Mouse (Mus musculus) activated CD4-positive, CD25-positive, alpha-beta regulatory T cell, adult 4 months (primary cell): ENCODE results near the gene Tcea3. TPM values are rescaled to one million over a fixed set of nuclear protein-coding genes. Genes with fewer than 3 reads are reported as not detected.

Experiments used
- ATAC-seq: one replicate; pipeline ENCODE4 v1.8.0; 2017
- polyA plus RNA-seq, 2 experiments: library from polyadenylated mRNA; unstranded; fragments of 100-300 nt; shearing (Covaris generic); gene quantifications; one replicate each; pipeline ENCODE4 v1.2.1; 2017

Gene Tcea3
- polyA plus RNA-seq, 2 experiments from 2014 or later, result 0.58 TPM; not detected in 1

GRCm38 (mm10) chr4:136239622-136240021 is 7.9 kb upstream of the Tcea3 start:
- peak; percentile 57 for ATAC-seq

GRCm38 (mm10) chr4:136240123-136240522 is 7.4 kb upstream of the Tcea3 start:
- no peak for ATAC-seq

- ATAC-seq, result no peak
Measured at GRCm38 (mm10) chr4:136240955-136241354, 6.6 kb upstream of the Tcea3 start.

GRCm38 (mm10) chr4:136242065-136242703 is 5.3 kb upstream of the Tcea3 start:
- no peak for ATAC-seq

- ATAC-seq, result no peak
Measured at GRCm38 (mm10) chr4:136242728-136243127, 4.8 kb upstream of the Tcea3 start.

DNA sequence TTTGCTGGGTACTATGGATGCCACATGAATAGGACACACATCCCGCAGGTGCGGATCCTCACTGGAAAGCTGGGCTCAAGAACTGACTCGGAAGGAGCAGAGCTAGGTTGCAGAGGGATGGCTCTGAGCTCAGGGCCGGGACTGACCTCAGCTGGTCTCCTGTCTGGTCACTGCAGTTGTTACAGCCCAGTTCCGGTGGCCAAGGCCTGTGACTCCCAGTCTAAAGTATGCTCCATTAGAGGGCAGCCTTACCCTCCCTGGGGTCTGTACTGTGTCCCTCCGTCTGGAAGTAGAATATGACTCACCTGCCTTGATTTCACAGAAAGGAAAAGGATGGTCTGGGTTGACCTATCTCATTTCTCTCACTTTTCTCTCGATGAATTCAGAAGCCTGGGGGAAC is 3.3 kb upstream of the Tcea3 start:
- no peak for ATAC-seq

DNA sequence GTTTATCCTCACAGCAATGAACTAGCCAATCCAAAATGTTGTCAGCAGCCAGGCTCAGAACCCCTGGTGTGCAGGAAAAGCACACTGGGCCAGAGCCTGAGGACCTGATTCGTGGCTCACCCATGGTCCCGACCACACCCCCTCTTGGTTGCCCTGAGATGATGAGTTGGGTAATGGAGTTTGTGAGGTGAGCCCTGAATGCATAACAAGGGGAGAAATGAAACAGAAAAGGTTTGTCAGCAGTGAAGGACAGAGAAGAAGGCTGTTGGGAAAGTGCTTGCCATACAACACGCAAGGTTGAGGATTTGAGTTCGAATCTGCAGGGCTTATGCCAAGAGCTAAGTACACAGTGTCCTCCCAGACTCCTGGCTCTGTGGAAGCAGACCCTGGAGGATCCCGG is 1.8 kb upstream of the Tcea3 start:
- ATAC-seq, result no peak

DNA sequence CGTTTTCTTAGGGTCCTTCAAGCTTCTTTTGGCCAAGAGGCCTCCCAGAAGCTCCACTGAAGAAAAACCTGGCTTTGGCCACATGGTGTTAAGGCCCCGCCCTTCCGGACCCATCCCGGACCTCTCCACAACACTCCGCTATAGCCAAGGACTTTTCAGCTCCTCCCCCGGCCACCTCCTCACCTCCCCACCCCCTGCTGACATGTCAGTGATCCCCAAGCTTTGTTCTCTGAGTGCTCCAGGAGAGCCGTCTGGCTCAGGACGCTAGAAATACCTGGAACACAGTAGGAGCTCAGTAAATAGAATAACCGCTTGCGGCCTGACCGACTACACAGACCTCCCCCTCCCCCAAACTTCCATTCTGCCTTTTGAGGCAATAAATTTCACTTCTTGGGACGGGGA is 960 bp upstream of the Tcea3 start:
- ATAC-seq, result no peak

- no peak for ATAC-seq
Measured at GRCm38 (mm10) chr4:136247386-136247728, 172 bp upstream of the Tcea3 start.

- no peak for ATAC-seq
Measured at GRCm38 (mm10) chr4:136248464-136249331, 1.2 kb downstream of the Tcea3 start.

- no peak for ATAC-seq
Measured at GRCm38 (mm10) chr4:136249332-136249647, 1.8 kb downstream of the Tcea3 start.

DNA sequence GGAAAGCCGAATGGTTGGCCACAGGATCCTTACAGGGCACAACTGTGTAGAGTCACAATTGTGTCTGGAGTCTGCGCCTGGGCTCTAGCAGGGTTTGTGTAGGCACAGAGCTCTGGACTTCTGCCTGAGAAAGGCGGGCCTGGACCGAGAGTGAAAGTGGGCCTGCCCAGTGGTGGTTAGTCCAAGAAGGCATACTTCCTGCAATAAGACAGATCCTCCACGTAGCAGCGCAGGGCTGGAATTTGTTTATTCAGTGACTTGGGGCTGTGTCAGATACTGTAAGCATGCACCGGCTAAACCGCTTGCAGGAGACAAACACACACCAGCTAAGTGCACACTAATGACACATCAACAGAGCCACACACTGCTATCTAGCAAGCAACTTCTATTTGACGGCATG is 2.3 kb downstream of the Tcea3 start:
- ATAC-seq, result no peak

GRCm38 (mm10) chr4:136255919-136256318 is 8.4 kb downstream of the Tcea3 start:
- ATAC-seq, result no peak

- no peak for ATAC-seq
Measured at GRCm38 (mm10) chr4:136256696-136257095, 9.2 kb downstream of the Tcea3 start.

GRCm38 (mm10) chr4:136259916-136260315 is 12.4 kb downstream of the Tcea3 start:
- ATAC-seq, result no peak

DNA sequence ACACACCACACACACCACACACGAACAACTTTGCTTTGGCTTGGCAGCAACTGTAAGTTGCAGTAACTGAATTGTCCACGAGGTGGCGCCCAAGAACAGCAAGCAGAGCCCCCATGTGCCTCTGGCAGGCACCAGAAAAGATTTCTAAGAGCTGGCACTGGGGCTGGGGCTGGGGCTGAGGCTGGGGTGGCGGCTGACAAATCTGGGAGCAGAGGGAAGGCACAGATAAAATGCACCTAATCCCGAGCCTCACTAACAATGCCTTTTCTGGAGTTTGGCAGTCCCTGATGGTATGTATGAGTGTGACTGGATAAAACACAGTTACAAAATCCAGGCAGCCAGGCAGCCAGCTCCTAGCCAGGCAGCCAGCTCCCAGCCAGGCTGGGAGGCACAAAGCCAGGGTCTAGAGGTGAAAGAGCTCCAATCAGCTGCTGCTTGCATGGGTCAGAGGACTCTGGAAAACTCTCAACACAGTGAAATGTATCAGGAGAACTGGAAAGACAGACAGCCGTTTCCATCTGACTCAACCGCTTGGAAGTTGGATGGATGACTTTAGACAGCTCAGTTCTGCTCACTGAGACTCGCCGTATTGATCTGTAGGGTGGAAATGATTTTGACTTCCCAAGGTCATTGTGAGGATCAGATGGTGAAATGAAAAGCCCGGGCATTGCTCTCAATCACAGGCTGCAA is 13.1 kb downstream of the Tcea3 start:
- no peak for ATAC-seq

- no peak for ATAC-seq
Measured at GRCm38 (mm10) chr4:136261912-136262311, 14.4 kb downstream of the Tcea3 start.

DNA sequence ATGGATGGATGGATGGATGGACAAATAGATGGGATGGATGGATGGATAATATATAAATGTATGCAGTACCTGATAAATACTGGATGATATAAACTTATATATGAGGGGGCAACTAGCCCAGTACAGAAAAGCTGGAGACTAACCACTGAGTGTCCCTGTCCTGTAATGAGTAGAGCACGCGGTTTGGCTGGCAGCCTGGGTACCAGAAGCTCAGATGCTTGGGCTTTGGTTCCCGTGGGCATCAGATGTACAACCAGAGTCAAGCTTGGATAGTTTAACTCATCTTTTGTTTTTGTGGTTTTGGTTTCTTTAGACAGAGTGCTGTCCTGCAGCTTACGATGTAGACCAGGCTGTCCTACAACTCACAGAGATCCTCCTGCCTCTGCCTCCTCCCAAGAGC is 16.0 kb downstream of the Tcea3 start:
- no peak for ATAC-seq

- ATAC-seq, result peak; percentile 96
Measured at GRCm38 (mm10) chr4:136266716-136267343, 19.3 kb downstream of the Tcea3 start.

DNA sequence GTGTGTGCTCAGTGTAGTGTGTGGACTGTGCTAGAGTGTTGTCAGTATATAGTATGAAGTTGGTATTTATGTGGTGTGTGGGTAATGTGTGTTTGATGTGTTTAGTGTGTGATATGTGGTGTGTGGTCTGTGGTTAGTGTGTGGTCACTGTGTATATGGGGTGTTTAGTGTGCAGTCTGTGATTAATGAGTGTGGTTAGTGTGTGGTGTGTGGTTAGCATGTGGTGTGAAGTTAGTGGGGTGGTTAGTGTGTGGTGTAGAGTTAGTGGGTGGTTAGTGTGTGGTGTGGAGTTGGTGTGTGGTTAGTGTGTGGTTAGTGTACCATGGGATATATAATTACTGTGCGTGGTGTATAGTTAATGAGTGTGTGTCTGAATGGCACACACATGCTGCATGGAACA is 21.4 kb downstream of the Tcea3 start:
- ATAC-seq, result no peak

DNA sequence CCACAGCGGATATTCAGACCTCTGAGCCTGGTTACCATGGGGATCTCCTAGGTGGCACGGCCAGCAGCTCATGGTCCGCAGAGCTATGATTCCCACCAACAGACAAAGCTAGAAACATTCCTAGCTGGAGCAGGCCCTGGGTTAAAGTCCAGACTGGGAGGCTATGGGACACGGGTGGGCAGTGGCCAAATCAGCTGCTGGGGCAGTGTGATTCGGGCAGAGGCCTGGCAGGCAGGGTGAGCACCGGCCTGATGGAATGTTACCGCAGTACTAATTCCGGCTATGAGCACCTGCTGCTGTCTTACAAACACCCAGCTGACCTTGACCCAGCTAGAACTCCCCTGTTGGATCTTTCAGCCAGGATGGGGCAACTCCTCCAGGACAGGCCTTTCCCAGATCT is 23.1 kb downstream of the Tcea3 start:
- ATAC-seq, result no peak

DNA sequence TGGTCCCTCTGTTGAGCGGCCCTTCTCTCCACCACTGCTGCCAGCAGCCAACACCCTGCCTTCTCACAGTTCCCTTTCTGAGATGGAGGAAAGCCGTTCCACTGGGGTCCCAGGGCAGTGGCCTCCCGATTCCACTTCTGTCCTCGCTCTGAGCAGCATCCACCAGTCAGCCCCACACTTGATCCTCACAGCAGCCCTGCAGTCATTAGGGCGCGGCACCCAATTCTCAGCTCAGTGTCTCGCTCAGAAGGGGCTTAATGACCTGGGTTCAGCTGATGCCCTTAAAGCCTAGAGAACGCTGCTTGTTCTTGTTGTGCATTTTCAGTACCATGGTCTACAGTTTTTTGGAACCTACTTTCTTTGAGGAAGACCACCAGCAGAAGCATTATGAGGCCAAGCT is 33.6 kb downstream of the Tcea3 start:
- no peak for ATAC-seq

GRCm38 (mm10) chr4:136281611-136282010 is 34.1 kb downstream of the Tcea3 start:
- ATAC-seq, result no peak
